Mouse (Mus musculus): Measurements from ENCODE around the gene Lct.

DNA sequence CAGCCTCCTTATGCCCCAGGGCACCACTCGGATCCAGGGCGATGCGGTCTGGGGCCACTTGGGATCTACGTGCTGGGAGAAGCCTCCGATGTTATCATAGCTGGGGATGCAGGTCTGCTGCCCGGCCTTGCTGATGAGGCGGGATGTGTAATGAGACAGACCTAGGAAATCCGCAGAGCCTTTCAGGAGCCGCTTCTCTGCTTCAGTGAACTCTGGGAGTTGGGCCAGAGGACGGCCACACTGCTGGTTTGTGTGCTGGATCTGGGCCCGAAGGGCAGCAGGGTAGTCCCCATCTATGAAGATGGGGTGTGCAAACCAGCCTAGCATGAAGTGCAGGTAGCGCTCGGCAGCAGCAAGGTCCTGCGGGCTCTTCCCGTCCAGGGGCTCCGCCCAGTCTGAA lies 24.2 kb downstream of the Lct start:
- TF ChIP-seq ZKSCAN1 (IDR thresholded peaks at IDR 0.05; ENCODE audit: borderline replicate concordance, low read depth, low read length) (no peak), USF2 (conservative IDR thresholded peaks at IDR 0.05; ENCODE audit: low read depth, low read length) (no peak), HCFC1 (IDR thresholded peaks at IDR 0.05; ENCODE audit: low read depth, low read length) (no peak), MAFK (IDR thresholded peaks at IDR 0.05; ENCODE audit: insufficient replicate concordance, low read length) (no peak), KAT2A (IDR thresholded peaks at IDR 0.05; ENCODE audit: insufficient replicate concordance, low read length) (no peak), NELFE (IDR thresholded peaks at IDR 0.05; ENCODE audit: low read depth, low read length) (no peak)

All from CH12.LX (cell line).